Mouse (Mus musculus): ENCODE measurements around the gene Spata13. TPM values are rescaled to one million over a fixed set of nuclear protein-coding genes. Genes with fewer than 3 reads are reported as not detected.

The Spata13 gene
- polyA plus RNA-seq, 1 experiment from 2014 or later = 11.6 TPM

DNA sequence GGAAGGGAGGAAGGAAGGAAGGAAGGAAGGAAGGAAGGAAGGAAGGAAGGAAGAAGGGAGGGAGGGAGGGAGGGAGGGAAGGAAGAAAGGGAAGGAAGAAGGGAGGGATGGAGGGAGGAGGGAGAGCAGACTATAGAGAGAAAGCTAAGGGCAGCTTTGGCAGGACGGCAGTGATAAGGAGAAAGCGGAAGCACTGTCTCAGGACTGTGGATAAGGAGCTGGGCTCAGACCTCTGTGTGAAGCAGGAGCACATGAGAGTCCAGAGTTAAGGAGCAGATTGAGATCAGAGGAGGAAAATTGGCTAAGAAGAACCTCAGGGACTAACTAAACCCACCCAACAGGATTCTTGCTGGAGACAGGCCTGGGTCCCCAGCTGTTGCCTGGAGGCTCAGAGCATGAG lies 28.2 kb upstream of the Spata13 start:
- H3K4me1 ChIP-seq (ENCODE audit: control insufficient read depth in 2 of 2, insufficient read depth in 2 of 2, low read length in 2 of 2) = peaks cover 0 to 5% of the 10 kb centered on the region in 2 experiments; a peak in 1 of 4 replicates
- H3K36me3 ChIP-seq (ENCODE audit: control insufficient read depth, insufficient read depth, low read length) = no peaks in the 10 kb centered on the region
- H3K4me3 ChIP-seq (ENCODE audit: control insufficient read depth in 1 of 2, insufficient read depth in 1 of 2, low read depth in 1 of 2, low read length in 2 of 2) = no peak overlapping the region
- H3K27ac ChIP-seq (replicated peaks in 1 of 2; ENCODE audit: control insufficient read depth in 1 of 2, insufficient read depth in 1 of 2, low read depth in 2 of 2, low read length in 2 of 2) = no peak overlapping the region
- no peaks in the 10 kb centered on the region for H3K27me3 ChIP-seq (ENCODE audit: control insufficient read depth, insufficient read depth, low read length)
- no peak for ATAC-seq (ENCODE audit: insufficient number of reproducible peaks, insufficient read depth, low FRiP score, low read depth)
- no peaks in the 10 kb centered on the region for H3K9me3 ChIP-seq (ENCODE audit: control insufficient read depth, low read length)
- no peak overlapping the region for H3K4me2 ChIP-seq (ENCODE audit: low read length)
- H3K9ac ChIP-seq (ENCODE audit: low read length) = no peak overlapping the region
- WGBS = 15% methylated on average over 2 of the region's 2 CpGs

DNA sequence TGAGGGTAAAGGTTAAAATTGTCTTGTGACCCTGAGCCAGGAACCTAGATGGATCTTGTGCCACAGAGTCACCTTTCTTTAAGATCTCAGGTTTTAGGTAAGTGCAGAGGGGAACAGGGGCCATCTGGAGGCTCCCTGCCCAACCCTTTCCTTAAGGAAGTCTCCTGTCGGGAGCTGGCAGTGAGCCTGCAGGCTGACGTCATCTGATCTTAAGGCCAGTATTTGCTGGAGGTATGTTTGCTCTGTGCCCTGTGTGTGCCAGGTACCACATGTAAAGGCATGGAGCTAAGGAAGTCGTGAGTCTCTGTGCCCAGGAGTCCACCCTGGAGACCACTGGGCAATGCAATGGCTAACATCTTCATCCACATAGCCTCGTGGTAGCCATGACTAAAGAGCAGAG lies 27.6 kb upstream of the Spata13 start:
- Histone ChIP-seq H3K27ac (replicated peaks in 1 of 2; ENCODE audit: control insufficient read depth in 1 of 2, insufficient read depth in 1 of 2, low read depth in 2 of 2, low read length in 2 of 2) (no peak overlapping the region), H3K4me1 (ENCODE audit: control insufficient read depth in 2 of 2, insufficient read depth in 2 of 2, low read length in 2 of 2) (peaks cover 0 to 5% of the 10 kb centered on the region in 2 experiments; a peak in 1 of 4 replicates), H3K4me2 (ENCODE audit: low read length) (no peak overlapping the region), H3K36me3 (ENCODE audit: control insufficient read depth, insufficient read depth, low read length) (no peaks in the 10 kb centered on the region), H3K27me3 (ENCODE audit: control insufficient read depth, insufficient read depth, low read length) (no peaks in the 10 kb centered on the region), H3K4me3 (ENCODE audit: control insufficient read depth in 1 of 2, insufficient read depth in 1 of 2, low read depth in 1 of 2, low read length in 2 of 2) (no peak overlapping the region), H3K9me3 (ENCODE audit: control insufficient read depth, low read length) (no peaks in the 10 kb centered on the region), H3K9ac (ENCODE audit: low read length) (no peak overlapping the region)
- no peak for ATAC-seq (ENCODE audit: insufficient number of reproducible peaks, insufficient read depth, low FRiP score, low read depth)
- 53% methylated on average over 4 of the region's 4 CpGs for WGBS

DNA sequence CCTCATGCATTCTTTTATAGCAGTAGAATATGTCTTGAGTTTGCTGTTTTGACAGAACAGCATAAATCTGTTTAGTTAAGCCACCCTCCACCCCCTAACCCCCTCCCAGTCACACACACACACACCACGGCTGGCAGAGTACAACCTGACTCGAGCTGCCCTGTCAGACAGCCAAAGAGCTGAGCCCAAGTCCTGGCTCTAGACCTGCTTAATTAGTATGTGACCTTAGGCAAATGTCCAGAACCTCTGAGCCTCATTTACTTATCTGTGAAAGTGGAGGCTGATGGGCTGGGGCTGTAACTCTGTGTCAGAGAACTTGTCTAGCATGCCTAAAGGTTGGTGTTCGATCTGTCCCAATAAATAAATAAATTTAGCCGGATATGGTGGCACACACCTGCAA lies 26.1 kb upstream of the Spata13 start:
- H3K4me3 ChIP-seq (ENCODE audit: control insufficient read depth in 1 of 2, insufficient read depth in 1 of 2, low read depth in 1 of 2, low read length in 2 of 2) = no peak overlapping the region
- WGBS = 66% methylated on average over 4 of the region's 4 CpGs
- no peaks in the 10 kb centered on the region for H3K36me3 ChIP-seq (ENCODE audit: control insufficient read depth, insufficient read depth, low read length)
- ATAC-seq (ENCODE audit: insufficient number of reproducible peaks, insufficient read depth, low FRiP score, low read depth) = no peak
- no peaks in the 10 kb centered on the region for H3K27me3 ChIP-seq (ENCODE audit: control insufficient read depth, insufficient read depth, low read length)
- no peak overlapping the region for H3K4me2 ChIP-seq (ENCODE audit: low read length)
- H3K9ac ChIP-seq (ENCODE audit: low read length) = no peak overlapping the region
- peaks cover 0 to 5% of the 10 kb centered on the region in 2 experiments; a peak in 1 of 4 replicates for H3K4me1 ChIP-seq (ENCODE audit: control insufficient read depth in 2 of 2, insufficient read depth in 2 of 2, low read length in 2 of 2)
- H3K27ac ChIP-seq (replicated peaks in 1 of 2; ENCODE audit: control insufficient read depth in 1 of 2, insufficient read depth in 1 of 2, low read depth in 2 of 2, low read length in 2 of 2) = no peak overlapping the region
- H3K9me3 ChIP-seq (ENCODE audit: control insufficient read depth, low read length) = no peaks in the 10 kb centered on the region

DNA sequence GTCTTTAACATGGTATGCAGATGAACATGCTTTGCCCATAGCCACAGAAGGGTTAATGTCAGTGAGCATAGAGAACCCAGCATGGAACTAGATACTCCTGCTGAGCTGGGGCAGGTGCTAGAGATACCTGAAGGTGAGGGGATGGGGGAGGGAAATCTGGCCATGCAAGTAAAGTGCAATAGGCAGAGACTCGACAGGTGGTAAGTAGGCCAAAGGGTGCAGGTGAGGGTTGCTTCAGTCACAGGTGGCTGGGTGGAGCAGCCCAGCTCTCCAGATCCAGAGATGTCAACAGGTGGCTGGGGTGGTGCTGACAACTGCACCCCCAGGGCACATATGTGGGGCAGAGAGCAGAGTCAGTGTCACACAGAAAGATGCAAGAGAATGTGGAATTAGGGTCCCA lies 24.6 kb upstream of the Spata13 start:
- Histone ChIP-seq H3K4me3 (ENCODE audit: control insufficient read depth in 1 of 2, insufficient read depth in 1 of 2, low read depth in 1 of 2, low read length in 2 of 2) (no peak overlapping the region), H3K9ac (ENCODE audit: low read length) (no peak overlapping the region), H3K4me2 (ENCODE audit: low read length) (no peak overlapping the region), H3K36me3 (ENCODE audit: control insufficient read depth, insufficient read depth, low read length) (no peaks in the 10 kb centered on the region), H3K4me1 (ENCODE audit: control insufficient read depth in 2 of 2, insufficient read depth in 2 of 2, low read length in 2 of 2) (peaks cover 0 to 5% of the 10 kb centered on the region in 2 experiments; a peak in 1 of 4 replicates), H3K27ac (replicated peaks in 1 of 2; ENCODE audit: control insufficient read depth in 1 of 2, insufficient read depth in 1 of 2, low read depth in 2 of 2, low read length in 2 of 2) (no peak overlapping the region), H3K9me3 (ENCODE audit: control insufficient read depth, low read length) (no peaks in the 10 kb centered on the region), H3K27me3 (ENCODE audit: control insufficient read depth, insufficient read depth, low read length) (no peaks in the 10 kb centered on the region)
- ATAC-seq (ENCODE audit: insufficient number of reproducible peaks, insufficient read depth, low FRiP score, low read depth) = no peak
- 81% methylated on average over 1 of the region's 1 CpGs for WGBS

DNA sequence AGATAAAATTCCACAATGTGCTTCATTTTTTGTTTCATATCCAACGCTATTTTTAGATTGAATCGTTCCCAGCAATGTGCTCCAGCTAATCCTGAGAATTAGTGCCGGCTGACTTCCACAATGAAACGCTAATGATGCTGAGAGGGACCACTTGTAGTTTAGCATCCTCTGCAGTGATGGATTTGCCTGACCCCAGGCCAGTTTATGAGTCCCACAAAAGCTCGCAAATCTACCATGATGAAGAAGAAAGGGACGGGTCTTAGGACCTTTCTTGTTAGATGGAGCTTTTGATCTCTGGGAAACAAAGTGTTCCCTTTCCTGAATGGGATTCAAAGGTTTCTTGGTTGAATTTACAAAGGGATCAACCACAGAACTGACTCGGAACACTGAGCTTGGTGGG lies 21.1 kb upstream of the Spata13 start:
- Histone ChIP-seq H3K4me2 (ENCODE audit: low read length) (no peak overlapping the region), H3K27ac (replicated peaks in 1 of 2; ENCODE audit: control insufficient read depth in 1 of 2, insufficient read depth in 1 of 2, low read depth in 2 of 2, low read length in 2 of 2) (no peak overlapping the region), H3K4me1 (ENCODE audit: control insufficient read depth in 2 of 2, insufficient read depth in 2 of 2, low read length in 2 of 2) (no peaks in the 10 kb centered on the region), H3K27me3 (ENCODE audit: control insufficient read depth, insufficient read depth, low read length) (no peaks in the 10 kb centered on the region), H3K9me3 (ENCODE audit: control insufficient read depth, low read length) (no peaks in the 10 kb centered on the region), H3K36me3 (ENCODE audit: control insufficient read depth, insufficient read depth, low read length) (no peaks in the 10 kb centered on the region), H3K9ac (ENCODE audit: low read length) (no peak overlapping the region), H3K4me3 (ENCODE audit: control insufficient read depth in 1 of 2, insufficient read depth in 1 of 2, low read depth in 1 of 2, low read length in 2 of 2) (no peak overlapping the region)
- no peak for ATAC-seq (ENCODE audit: insufficient number of reproducible peaks, insufficient read depth, low FRiP score, low read depth)
- WGBS = 51% methylated on average over 7 of the region's 7 CpGs

DNA sequence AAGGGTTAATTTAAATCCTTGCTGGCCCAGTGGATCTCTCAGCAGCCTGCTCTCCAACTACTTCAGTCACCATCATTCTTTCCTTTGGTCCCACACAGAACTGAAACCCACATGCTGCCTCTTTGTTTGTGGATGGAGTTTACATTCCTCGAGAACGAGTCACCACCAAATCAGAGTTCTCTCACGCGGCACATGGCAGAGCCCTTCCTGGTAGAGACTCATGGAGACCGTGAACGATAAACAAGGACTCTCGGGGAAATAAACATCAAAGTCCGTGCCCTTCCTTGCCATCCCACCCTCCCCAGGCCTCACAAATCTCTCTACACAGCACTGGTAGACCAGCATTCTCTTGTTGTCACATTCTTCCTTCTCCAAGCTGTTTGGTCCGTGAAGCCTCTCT lies 12.7 kb upstream of the Spata13 start:
- no peak for ATAC-seq (ENCODE audit: insufficient number of reproducible peaks, insufficient read depth, low FRiP score, low read depth)
- H3K9ac ChIP-seq (ENCODE audit: low read length) = no peak overlapping the region
- H3K4me3 ChIP-seq (ENCODE audit: control insufficient read depth in 1 of 2, insufficient read depth in 1 of 2, low read depth in 1 of 2, low read length in 2 of 2) = no peak overlapping the region
- no peak overlapping the region for H3K4me2 ChIP-seq (ENCODE audit: low read length)
- no peak overlapping the region for H3K27ac ChIP-seq (replicated peaks in 1 of 2; ENCODE audit: control insufficient read depth in 1 of 2, insufficient read depth in 1 of 2, low read depth in 2 of 2, low read length in 2 of 2)
- H3K27me3 ChIP-seq (ENCODE audit: control insufficient read depth, insufficient read depth, low read length) = no peaks in the 10 kb centered on the region
- H3K36me3 ChIP-seq (ENCODE audit: control insufficient read depth, insufficient read depth, low read length) = no peaks in the 10 kb centered on the region
- H3K4me1 ChIP-seq (ENCODE audit: control insufficient read depth in 2 of 2, insufficient read depth in 2 of 2, low read length in 2 of 2) = peaks cover 0 to 3% of the 10 kb centered on the region in 2 experiments; a peak in 1 of 4 replicates
- 0 out of 2 replicates have a peak, but pooled peaks cover 6% of the 10 kb centered on the region for H3K9me3 ChIP-seq (ENCODE audit: control insufficient read depth, low read length)
- 25% methylated on average over 9 of the region's 9 CpGs for WGBS

DNA sequence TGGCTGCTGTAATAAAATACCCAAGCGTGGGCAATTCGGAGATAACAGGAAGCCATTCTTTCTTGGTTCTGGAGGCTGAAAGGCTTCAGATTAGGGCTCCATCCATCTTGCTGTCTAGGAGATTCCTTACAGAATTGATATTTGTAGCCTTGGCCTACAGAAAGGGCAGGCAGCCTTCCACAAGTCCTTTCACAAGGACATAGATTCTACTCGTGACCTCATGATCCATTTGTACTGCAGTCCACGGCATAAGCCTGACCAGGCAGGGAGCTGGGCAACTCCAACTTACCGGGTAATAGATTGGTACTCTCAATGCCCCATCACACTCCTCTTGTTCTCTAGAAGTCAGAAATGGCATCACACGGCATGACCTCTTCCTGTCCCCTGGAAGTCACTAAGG lies 8.3 kb upstream of the Spata13 start:
- H3K27ac ChIP-seq (replicated peaks in 1 of 2; ENCODE audit: control insufficient read depth in 1 of 2, insufficient read depth in 1 of 2, low read depth in 2 of 2, low read length in 2 of 2) = no peak overlapping the region
- H3K4me3 ChIP-seq (ENCODE audit: control insufficient read depth in 1 of 2, insufficient read depth in 1 of 2, low read depth in 1 of 2, low read length in 2 of 2) = no peak overlapping the region
- H3K9me3 ChIP-seq (ENCODE audit: control insufficient read depth, low read length) = 0 out of 2 replicates have a peak, but pooled peaks cover 6% of the 10 kb centered on the region
- no peak for ATAC-seq (ENCODE audit: insufficient number of reproducible peaks, insufficient read depth, low FRiP score, low read depth)
- H3K4me2 ChIP-seq (ENCODE audit: low read length) = no peak overlapping the region
- no peak overlapping the region for H3K9ac ChIP-seq (ENCODE audit: low read length)
- WGBS = 77% methylated on average over 6 of the region's 6 CpGs
- peaks cover 0 to 3% of the 10 kb centered on the region in 2 experiments; a peak in 1 of 4 replicates for H3K4me1 ChIP-seq (ENCODE audit: control insufficient read depth in 2 of 2, insufficient read depth in 2 of 2, low read length in 2 of 2)
- H3K27me3 ChIP-seq (ENCODE audit: control insufficient read depth, insufficient read depth, low read length) = no peaks in the 10 kb centered on the region
- no peaks in the 10 kb centered on the region for H3K36me3 ChIP-seq (ENCODE audit: control insufficient read depth, insufficient read depth, low read length)

DNA sequence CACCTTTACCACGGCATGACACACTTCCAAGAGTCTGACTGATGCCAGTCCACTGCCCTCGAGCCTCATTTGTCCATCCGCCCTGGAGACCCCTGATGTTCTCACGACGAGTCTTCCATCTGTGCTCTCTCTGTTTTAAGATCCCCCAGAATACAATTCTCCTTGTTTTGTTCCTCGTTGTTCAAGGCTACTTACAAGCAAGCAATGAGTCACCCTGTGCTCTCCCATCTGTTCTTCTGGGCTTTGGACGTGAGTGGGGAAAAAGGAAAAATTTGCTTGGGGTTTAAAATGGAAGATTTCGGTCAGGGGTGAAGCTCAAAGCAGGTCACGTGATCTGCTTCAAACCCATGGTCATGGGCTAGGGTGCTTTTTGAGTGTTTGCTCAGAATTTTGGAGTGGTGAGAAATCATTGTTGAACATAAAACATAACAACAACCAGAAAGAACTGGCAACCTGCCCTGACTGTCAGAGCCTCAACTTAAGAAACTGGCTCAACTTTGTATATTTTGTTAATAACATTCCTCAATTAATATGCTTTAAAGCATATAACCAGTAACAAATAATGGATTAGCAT lies 3.8 kb upstream of the Spata13 start:
- no peak overlapping the region for H3K4me2 ChIP-seq (ENCODE audit: low read length)
- 76% methylated on average over 9 of the region's 9 CpGs for WGBS
- no peak overlapping the region for H3K27ac ChIP-seq (replicated peaks in 1 of 2; ENCODE audit: control insufficient read depth in 1 of 2, insufficient read depth in 1 of 2, low read depth in 2 of 2, low read length in 2 of 2)
- peaks cover 8% of the 10 kb centered on the region; the same call in 1 of the 2 replicates for H3K27me3 ChIP-seq (ENCODE audit: control insufficient read depth, insufficient read depth, low read length)
- H3K9me3 ChIP-seq (ENCODE audit: control insufficient read depth, low read length) = no peaks in the 10 kb centered on the region
- no peak overlapping the region for H3K9ac ChIP-seq (ENCODE audit: low read length)
- H3K36me3 ChIP-seq (ENCODE audit: control insufficient read depth, insufficient read depth, low read length) = no peaks in the 10 kb centered on the region
- H3K4me3 ChIP-seq (ENCODE audit: control insufficient read depth in 1 of 2, insufficient read depth in 1 of 2, low read depth in 1 of 2, low read length in 2 of 2) = no peak overlapping the region
- no peak for ATAC-seq (ENCODE audit: insufficient number of reproducible peaks, insufficient read depth, low FRiP score, low read depth)
- peaks cover 0 to 3% of the 10 kb centered on the region in 2 experiments; a peak in 1 of 4 replicates for H3K4me1 ChIP-seq (ENCODE audit: control insufficient read depth in 2 of 2, insufficient read depth in 2 of 2, low read length in 2 of 2)

Data from heart, embryonic 14.5 days (tissue).